Mouse (Mus musculus) liver, adult 2 months (tissue): ENCODE results near the gene Hormad2.

ENCODE experiments used
- CTCF ChIP-seq: fragments of 200-500 bp; IDR thresholded peaks from 2 replicates; pipeline ENCODE4 v1.5.1; 2011; ENCODE audit warnings: low read depth, low read length, control low read depth
- POLR2A ChIP-seq: fragments of 200-500 bp; IDR thresholded peaks from 2 replicates; pipeline ENCODE4 v1.6.1; 2011; ENCODE audit warnings: low read length, control low read depth; ENCODE audit not compliant: insufficient read depth; ENCODE audit errors: extremely low read depth

DNA sequence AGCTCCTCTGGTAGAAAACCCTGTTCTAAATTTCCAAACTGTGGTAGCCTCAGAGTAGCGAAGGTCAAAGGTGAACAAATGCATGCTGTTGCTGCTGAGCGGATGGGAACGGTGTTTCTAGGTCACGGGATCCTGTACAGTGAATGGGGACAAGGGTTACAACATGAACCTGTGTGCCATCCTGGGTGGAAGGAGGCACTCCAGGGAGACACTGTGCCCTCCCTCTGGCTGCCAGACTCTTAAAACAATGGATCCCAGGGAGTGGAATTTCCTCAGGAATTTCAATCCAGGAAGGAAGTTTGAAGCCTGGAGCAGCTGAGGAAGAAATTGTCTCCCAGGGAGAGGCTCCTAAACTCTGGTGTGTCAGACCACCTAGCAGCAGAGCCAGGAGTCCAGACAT is 25.3 kb upstream of the Hormad2 start:
- TF ChIP-seq POLR2A (no peak), CTCF (no peak)
